Mouse (Mus musculus) ovary, adult 18-20 months (tissue): ENCODE results near the gene Esm1.
"Not testable (repeated sequence)": the region's sequence is repeated elsewhere in the genome, so short reads cannot be mapped to it uniquely, and the experiment has no call there.

Experiments
- DNase-seq: peaks from one replicate; pipeline ENCODE4 v3.0.0; 2022; ENCODE audit warnings: low spot score, mixed read lengths

Esm1 gene

GRCm38 (mm10) chr13:113227666-113228463 lies 18.4 kb downstream of the Esm1 start:
- no peak for DNase-seq

GRCm38 (mm10) chr13:113242129-113242528 lies 32.7 kb downstream of the Esm1 start:
- no peak for DNase-seq

GRCm38 (mm10) chr13:113245025-113245424 lies 35.6 kb downstream of the Esm1 start:
- DNase-seq: no peak

- DNase-seq: not testable (repeated sequence)
These were observed 43.1 kb downstream of the Esm1 start for GRCm38 (mm10) chr13:113252580-113252979.

- DNase-seq: no peak
These were observed 47.3 kb downstream of the Esm1 start for GRCm38 (mm10) chr13:113256766-113257165.

GRCm38 (mm10) chr13:113257190-113257589 lies 47.7 kb downstream of the Esm1 start:
- DNase-seq: no peak

- no peak for DNase-seq
These were observed 49.8 kb downstream of the Esm1 start for GRCm38 (mm10) chr13:113259237-113259636.

- DNase-seq: no peak
These were observed 53.4 kb downstream of the Esm1 start for GRCm38 (mm10) chr13:113262822-113263221.

- no peak for DNase-seq
These were observed 55.8 kb downstream of the Esm1 start for GRCm38 (mm10) chr13:113265257-113265656.

GRCm38 (mm10) chr13:113266495-113266951 lies 57.1 kb downstream of the Esm1 start:
- DNase-seq: no peak

- DNase-seq: no peak
These were observed 57.7 kb downstream of the Esm1 start for GRCm38 (mm10) chr13:113267204-113267603.
